Mouse (Mus musculus) cerebellum, adult 2 months (tissue): ENCODE results near the gene Mgea5.

Source experiments
- CTCF ChIP-seq: fragments of 200-500 bp; IDR thresholded peaks from 2 replicates; pipeline ENCODE4 v1.5.1; 2011; ENCODE audit warnings: low read depth, mild to moderate bottlenecking, control low read depth, low read length, moderate library complexity, borderline replicate concordance; ENCODE audit not compliant: insufficient read depth
- POLR2A ChIP-seq: fragments of 200-500 bp; IDR thresholded peaks from 2 replicates; pipeline ENCODE4 v1.6.1; 2011; ENCODE audit warnings: low read length, control low read depth, borderline replicate concordance; ENCODE audit not compliant: insufficient read depth

- TF ChIP-seq CTCF (no peak), POLR2A (no peak)
Observed at GRCm38 (mm10) chr19:45815831-45816405, 32.3 kb upstream of the Mgea5 start, which contains the start of gene Kcnip2.
